In the genomic region with DNA sequence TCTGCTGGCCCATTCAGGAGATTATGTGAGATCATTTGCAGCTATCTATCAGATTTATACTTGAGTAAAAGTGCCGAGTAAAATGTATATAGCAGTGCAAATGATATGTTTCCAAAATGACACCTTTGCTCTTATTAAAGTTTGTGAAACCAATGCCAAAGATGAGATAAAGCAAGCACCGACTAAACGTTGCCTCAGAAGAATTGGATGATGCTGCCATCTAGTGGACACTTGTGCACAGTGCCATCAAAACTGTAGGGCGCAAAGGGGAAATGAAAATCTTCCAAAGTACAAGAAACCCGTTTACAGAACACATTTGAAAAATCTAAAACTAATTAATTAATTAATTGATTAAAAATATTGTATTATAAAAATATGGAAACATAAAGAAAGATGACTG, we compare ENCODE assay signal across 9 mouse cellular contexts.
A peak's percentile ranks its signal among the peaks of the same experiment; 100 is the strongest.
DNase-seq lines count a peak whose midpoint lies in the region; ATAC-seq lines count a peak whose summit lies in the region.
"Had no signal": no experiment of that assay in that cellular context is flagged by ENCODE, and none has a peak within 500 bp of the region (broad histone marks: within the 10 kb centered on the region; RNA-seq: fewer than 3 reads in every experiment).

No protein-coding gene starts in this region.

- H3K4me1 ChIP-seq in forebrain, embryonic 16.5 days (replicated peaks; ENCODE audit: control insufficient read depth, insufficient read depth, low read length): no peaks in the 10 kb centered on the region
- H3K4me1 ChIP-seq: liver, embryonic 15.5 days had no signal

- peak; percentile 81 for ATAC-seq in forebrain, embryonic 16.5 days

- H3K36me3 ChIP-seq in forebrain, embryonic 16.5 days (ENCODE audit: control insufficient read depth, insufficient read depth): no peaks in the 10 kb centered on the region
- H3K36me3 ChIP-seq: liver, embryonic 15.5 days had no signal

- no peak overlapping the region for H3K4me2 ChIP-seq in forebrain, embryonic 16.5 days (ENCODE audit: low read length)
- H3K4me2 ChIP-seq: liver, embryonic 15.5 days had no signal

- 7% methylated on average over 5 of the region's 5 CpGs for WGBS in forebrain, embryonic 16.5 days

- H3K9ac ChIP-seq in forebrain, embryonic 16.5 days (replicated peaks; ENCODE audit: low read depth, low read length): no peak overlapping the region
- H3K9ac ChIP-seq: liver, embryonic 15.5 days had no signal

- H3K9me3 ChIP-seq in forebrain, embryonic 16.5 days (ENCODE audit: control insufficient read depth, low read length): no peaks in the 10 kb centered on the region
- H3K9me3 ChIP-seq: liver, embryonic 15.5 days had no signal

- no peak overlapping the region for H3K27ac ChIP-seq in forebrain, embryonic 16.5 days (ENCODE audit: low read length)
- H3K27ac ChIP-seq: liver, embryonic 15.5 days had no signal

- no peaks in the 10 kb centered on the region for H3K27me3 ChIP-seq in forebrain, embryonic 16.5 days (replicated peaks; ENCODE audit: control insufficient read depth, insufficient read depth, low read length)
- H3K27me3 ChIP-seq: liver, embryonic 15.5 days had no signal

- no peak overlapping the region for H3K4me3 ChIP-seq in forebrain, embryonic 16.5 days (replicated peaks; ENCODE audit: low read length)
- H3K4me3 ChIP-seq: liver, embryonic 15.5 days had no signal

- peak; percentile 16 to 24 for DNase-seq in cerebellum, adult 18-20 months
- no peak for DNase-seq in cerebellum, adult 11-12 months
- DNase-seq in B cell, adult 2 months: peak; percentile 25 to 34
- peak; percentile 17 for DNase-seq in c-Kit-positive CD71-positive TER-119-negative erythroid progenitor cells, embryonic 14.5 days (ENCODE audit: low read depth)
- DNase-seq in kidney, postnatal 14 days: peak; percentile 29
- peak; percentile 44 for DNase-seq in lung, postnatal 14 days
- DNase-seq in right cerebral cortex, postnatal 25 days: peak; percentile 30
